Mouse (Mus musculus) E14TG2a.4 (cell line): Measurements from ENCODE around the gene Apoe.

Experiments
- CTCF ChIP-seq: conservative IDR thresholded peaks from 2 replicates; pipeline ENCODE4 v1.5.1; 2014; ENCODE audit warnings: low read length
- NANOG ChIP-seq: IDR thresholded peaks from 2 replicates; pipeline ENCODE4 v1.6.1; 2014; ENCODE audit warnings: borderline replicate concordance, low read length, mixed read lengths
- POU5F1 ChIP-seq: IDR thresholded peaks from 2 replicates; pipeline ENCODE4 v1.6.1; 2014; ENCODE audit warnings: low read length, borderline replicate concordance

- TF ChIP-seq CTCF (no peak), NANOG (no peak), POU5F1 (no peak)
Observed at GRCm38 (mm10) chr7:19744590-19745385, 45.8 kb upstream of the Apoe start.
